In the genomic region with DNA sequence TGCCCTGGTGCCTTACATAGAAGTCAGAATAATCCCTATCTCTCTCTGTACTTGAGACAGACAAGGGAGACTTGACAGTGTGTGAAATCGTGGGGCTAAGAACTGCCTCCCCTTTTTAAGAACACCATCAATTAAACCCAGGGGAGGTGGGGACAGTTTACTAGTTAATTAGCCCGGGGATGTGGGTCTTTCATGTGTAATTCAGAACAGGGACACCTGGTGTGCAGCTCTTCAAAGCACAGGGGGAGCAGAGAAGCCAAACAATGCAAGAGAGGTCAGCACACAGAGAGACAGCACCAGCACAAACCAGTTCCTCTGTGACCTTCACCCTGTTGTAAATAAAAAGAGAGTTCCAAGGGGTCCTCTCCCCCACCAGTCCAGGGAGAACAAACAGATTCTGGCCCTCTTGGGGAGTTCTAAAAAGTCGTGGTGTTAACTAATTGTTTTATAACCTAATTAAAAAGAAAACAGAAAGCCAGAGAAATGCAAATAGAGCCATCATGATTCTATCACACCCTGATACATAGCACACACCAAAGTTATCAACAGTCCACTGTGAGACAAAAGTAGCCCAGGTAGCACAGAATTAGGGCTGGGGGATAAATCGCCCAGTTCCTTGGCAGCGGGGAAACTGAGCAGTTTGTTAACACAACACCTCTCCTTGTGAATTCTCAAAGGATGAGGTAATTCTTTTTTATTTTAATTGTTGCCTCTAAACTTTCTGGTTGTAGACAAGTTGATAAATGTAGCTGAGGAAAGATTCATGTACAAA, we compare ENCODE assay signal across 12 mouse cellular contexts.
DNase-seq lines count a peak whose midpoint lies in the region; ATAC-seq and TF ChIP-seq lines count a peak whose summit lies in the region.
"Had no signal": no experiment of that assay in that cellular context is flagged by ENCODE, and none has a peak within 500 bp of the region (broad histone marks: within the 10 kb centered on the region; RNA-seq: fewer than 3 reads in every experiment).

No protein-coding gene starts in this region.

- H3K4me2 ChIP-seq in heart, embryonic 12.5 days = peak overlapping the region; percentile 36
- H3K4me2 ChIP-seq in midbrain, postnatal 0 days (ENCODE audit: low read depth, low read length, poor library complexity, severe bottlenecking) = no peak overlapping the region
- no peak overlapping the region for H3K4me2 ChIP-seq in liver, postnatal 0 days (ENCODE audit: low read depth, low read length)
- H3K4me2 ChIP-seq: embryonic facial prominence, embryonic 13.5 days had no signal

- DNase-seq in heart, postnatal 25 days (ENCODE audit: low spot score) = no peak
- DNase-seq in midbrain, embryonic 10.5 days (ENCODE audit: low spot score) = no peak
- no peak for DNase-seq in midbrain, postnatal 0 days (ENCODE audit: low spot score)
- DNase-seq in embryo, embryonic 11.5 days (ENCODE audit: low read depth, low spot score) = peak; percentile 20
- DNase-seq in liver, postnatal 0 days = no peak
- DNase-seq in layer of hippocampus, postnatal 14 days (ENCODE audit: low spot score in 2 of 2) = no peak
- no peak for DNase-seq in cerebellum, postnatal 36 days
- DNase-seq: lung, postnatal 14 days; thymus, adult 2 months had no signal

- H3K9ac ChIP-seq in heart, embryonic 12.5 days = no peak overlapping the region
- H3K9ac ChIP-seq in midbrain, postnatal 0 days (replicated peaks; ENCODE audit: low read length, poor library complexity, severe bottlenecking) = no peak overlapping the region
- H3K9ac ChIP-seq in liver, postnatal 0 days (replicated peaks) = no peak overlapping the region
- H3K9ac ChIP-seq: embryonic facial prominence, embryonic 13.5 days had no signal

- intact Hi-C loops in heart, postnatal 25 days (cut with DNase I) = no loop called here

- 12% methylated on average over 5 of the region's 5 CpGs for WGBS in heart, embryonic 12.5 days
- WGBS in midbrain, embryonic 10.5 days = 8% methylated on average over 5 of the region's 5 CpGs
- 20% methylated on average over 5 of the region's 5 CpGs for WGBS in midbrain, postnatal 0 days
- WGBS in liver, postnatal 0 days (ENCODE audit: insufficient replicate concordance) = 35% methylated on average over 5 of the region's 5 CpGs

- TF ChIP-seq EP300 in liver, postnatal 0 days (IDR thresholded peaks at IDR 0.05; ENCODE audit: low read depth) = no peak

- no peaks in the 10 kb centered on the region for H3K27me3 ChIP-seq in heart, embryonic 12.5 days (replicated peaks)
- peaks cover 8% of the 10 kb centered on the region; the same call in 1 of the 2 replicates for H3K27me3 ChIP-seq in midbrain, embryonic 10.5 days (ENCODE audit: low read depth, poor library complexity, severe bottlenecking)
- H3K27me3 ChIP-seq in midbrain, postnatal 0 days (ENCODE audit: insufficient read depth, low read length) = no peaks in the 10 kb centered on the region
- H3K27me3 ChIP-seq in liver, postnatal 0 days (ENCODE audit: insufficient read depth, low read length) = no peaks in the 10 kb centered on the region
- H3K27me3 ChIP-seq: embryonic facial prominence, embryonic 13.5 days had no signal

- H3K4me3 ChIP-seq in heart, embryonic 12.5 days = no peak overlapping the region
- H3K4me3 ChIP-seq in midbrain, embryonic 10.5 days = no peak overlapping the region
- no peak overlapping the region for H3K4me3 ChIP-seq in midbrain, postnatal 0 days (ENCODE audit: low read depth, low read length)
- H3K4me3 ChIP-seq in liver, postnatal 0 days (ENCODE audit: low read depth, low read length) = no peak overlapping the region
- H3K4me3 ChIP-seq: embryonic facial prominence, embryonic 13.5 days had no signal

- no peak for TF ChIP-seq CTCF in midbrain, postnatal 0 days (IDR thresholded peaks at IDR 0.05)
- no peak for TF ChIP-seq CTCF in liver, postnatal 0 days (IDR thresholded peaks at IDR 0.05; ENCODE audit: low read depth)

- H3K9me3 ChIP-seq in heart, embryonic 12.5 days (replicated peaks) = 0 out of 2 replicates have a peak, but pooled peaks cover 6% of the 10 kb centered on the region
- H3K9me3 ChIP-seq in midbrain, embryonic 10.5 days (replicated peaks) = no peaks in the 10 kb centered on the region
- no peaks in the 10 kb centered on the region for H3K9me3 ChIP-seq in midbrain, postnatal 0 days (ENCODE audit: low read length)
- no peaks in the 10 kb centered on the region for H3K9me3 ChIP-seq in liver, postnatal 0 days (ENCODE audit: low read length)

- H3K4me1 ChIP-seq in heart, embryonic 12.5 days (replicated peaks) = peaks cover 12% of the 10 kb centered on the region
- peaks cover 15% of the 10 kb centered on the region for H3K4me1 ChIP-seq in midbrain, embryonic 10.5 days
- H3K4me1 ChIP-seq in midbrain, postnatal 0 days (ENCODE audit: insufficient read depth, low read length) = no peaks in the 10 kb centered on the region
- peaks cover 5% of the 10 kb centered on the region for H3K4me1 ChIP-seq in liver, postnatal 0 days (ENCODE audit: insufficient read depth)
- H3K4me1 ChIP-seq: embryonic facial prominence, embryonic 13.5 days had no signal

- H3K27ac ChIP-seq in heart, embryonic 12.5 days (ENCODE audit: poor library complexity, severe bottlenecking) = no peak overlapping the region
- H3K27ac ChIP-seq in midbrain, embryonic 10.5 days (replicated peaks) = peak overlapping the region; percentile 59
- no peak overlapping the region for H3K27ac ChIP-seq in midbrain, postnatal 0 days (ENCODE audit: low read depth, low read length)
- H3K27ac ChIP-seq in liver, postnatal 0 days (ENCODE audit: low read depth) = peak overlapping the region; percentile 34; the same call in 1 of the 2 replicates
- H3K27ac ChIP-seq: embryonic facial prominence, embryonic 13.5 days had no signal

- no peak for ATAC-seq in heart, embryonic 12.5 days (ENCODE audit: insufficient number of reproducible peaks, low FRiP score)
- no peak for ATAC-seq in midbrain, postnatal 0 days (ENCODE audit: low FRiP score)
- ATAC-seq in liver, postnatal 0 days = no peak
- ATAC-seq: activated CD4-positive, CD25-positive, alpha-beta regulatory T cell, adult 4 months had no signal

- H3K36me3 ChIP-seq in heart, embryonic 12.5 days = no peaks in the 10 kb centered on the region
- no peaks in the 10 kb centered on the region for H3K36me3 ChIP-seq in midbrain, embryonic 10.5 days
- H3K36me3 ChIP-seq in midbrain, postnatal 0 days (ENCODE audit: insufficient read depth, low read length) = no peaks in the 10 kb centered on the region
- H3K36me3 ChIP-seq in liver, postnatal 0 days (replicated peaks; ENCODE audit: insufficient read depth, low read length) = no peaks in the 10 kb centered on the region
- H3K36me3 ChIP-seq: embryonic facial prominence, embryonic 13.5 days had no signal

Comparison
In these comparisons a context has a peak if more than half of its experiments do, and no peak if none do; other contexts are left out.
1. H3K27ac ChIP-seq: peak in midbrain, embryonic 10.5 days (single experiment) and liver, postnatal 0 days (single experiment); none in heart, embryonic 12.5 days (single experiment) and midbrain, postnatal 0 days (single experiment).